Mouse (Mus musculus) heart, postnatal 0 days (tissue): Measurements from ENCODE around the gene Fcrl6. TPM values are rescaled to one million over a fixed set of nuclear protein-coding genes. Genes with fewer than 3 reads are reported as not detected.

Source experiments
- ATAC-seq: fragments of 200-750 bp; cut with Nextera tagmentation; 2 replicates; pipeline ENCODE4 v1.8.0; 2017; ENCODE audit warnings: low read depth, moderate number of reproducible peaks, moderate library complexity; ENCODE audit not compliant: insufficient read depth
- DNase-seq: peaks from one replicate; pipeline ENCODE4 v3.0.0-alpha.2; 2016; ENCODE audit warnings: low spot score
- H3K27ac ChIP-seq: fragments of 300-500 bp; sonication (generic); 2 replicates; pipeline ENCODE4 v1.5.1; 2014; ENCODE audit warnings: low read depth, mild to moderate bottlenecking
- H3K27me3 ChIP-seq: fragments of 300-500 bp; sonication (generic); 2 replicates; pipeline ENCODE4 v1.6.1; 2014; ENCODE audit warnings: low read length, mixed read lengths; ENCODE audit not compliant: control insufficient read depth, insufficient read depth
- H3K36me3 ChIP-seq: fragments of 300-500 bp; sonication (generic); replicated peaks from 2 replicates; pipeline ENCODE4 v1.6.1; 2014; ENCODE audit warnings: low read length, mixed read lengths; ENCODE audit not compliant: control insufficient read depth, insufficient read depth
- H3K4me1 ChIP-seq: fragments of 300-500 bp; sonication (generic); 2 replicates; pipeline ENCODE4 v1.6.1; 2014; ENCODE audit warnings: antibody characterized with exemption; ENCODE audit not compliant: control insufficient read depth, insufficient read depth
- H3K4me2 ChIP-seq: fragments of 300-500 bp; sonication (generic); 2 replicates; pipeline ENCODE4 v1.6.1; 2014; ENCODE audit warnings: low read depth, mild to moderate bottlenecking, low read length, moderate library complexity
- H3K4me3 ChIP-seq: fragments of 300-500 bp; sonication (generic); 2 replicates; pipeline ENCODE4 v1.5.1; 2014; ENCODE audit warnings: low read depth, low read length
- H3K9ac ChIP-seq: fragments of 300-500 bp; sonication (generic); replicated peaks from 2 replicates; pipeline ENCODE4 v1.6.1; 2014; ENCODE audit warnings: low read depth, low read length, mixed read lengths
- H3K9me3 ChIP-seq: fragments of 300-500 bp; sonication (generic); replicated peaks from 2 replicates; pipeline ENCODE4 v1.6.1; 2016; ENCODE audit warnings: low read length; ENCODE audit not compliant: control insufficient read depth
- CTCF ChIP-seq: IDR thresholded peaks from 2 replicates; pipeline ENCODE4 v1.5.1; 2016; ENCODE audit warnings: antibody characterized with exemption, control low read depth, low read depth
- EP300 ChIP-seq: IDR thresholded peaks from 2 replicates; pipeline ENCODE4 v1.6.1; 2016; ENCODE audit warnings: antibody characterized with exemption, low read depth
- WGBS: fragments of 180-500 bp; shearing (Covaris S2); extraction: QIAGEN DNeasy Blood & Tissue Kit; methylation state at CpG from one replicate; pipeline ENCODE4 v1.1.7; 2014; 5-methylcytosine and 5-hydroxymethylcytosine counted together
- polyA plus RNA-seq: library from polyadenylated mRNA; unstranded; fragments of >200 nt; fragmentation: Nextera tagmentation; extraction: Ambion mirVana; gene quantifications from 2 replicates; pipeline ENCODE4 v1.2.1, GENCODE M21; 2015
- total RNA-seq: library from RNA; depleted of rRNA; stranded (reverse); fragments of >200 nt; gene quantifications from 2 replicates; pipeline ENCODE4 v1.2.3, GENCODE M21; 2014; ENCODE audit warnings: low replicate concordance; rRNA removed

The Fcrl6 gene
- total and polyA plus RNA-seq, 2 experiments from 2014 or later: not detected

DNA sequence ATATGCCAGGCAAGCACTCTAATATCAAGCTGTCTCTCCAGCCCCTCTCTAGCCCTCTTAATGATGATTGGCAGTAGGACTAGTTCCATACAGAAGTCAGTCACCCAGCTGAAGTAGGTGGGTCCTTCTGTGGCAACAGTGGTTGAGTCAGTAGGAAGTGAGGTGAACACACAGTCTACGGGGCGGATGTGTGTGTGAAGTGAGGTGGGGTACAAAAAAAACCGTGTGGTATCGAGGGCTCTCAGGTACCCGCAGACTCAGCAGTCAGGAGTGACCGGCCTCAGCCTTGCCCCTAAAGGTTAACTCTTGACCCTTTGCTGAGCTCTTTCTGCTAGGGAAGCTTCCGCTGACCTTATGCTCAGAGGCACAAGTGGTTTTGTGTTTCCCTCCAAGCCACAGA is 53.9 kb downstream of the Fcrl6 start:
- Histone ChIP-seq H3K4me3 (no peak overlapping the region), H3K36me3 (no peaks in the 10 kb centered on the region), H3K9me3 (no peaks in the 10 kb centered on the region), H3K27me3 (0 out of 2 replicates have a peak, but pooled peaks cover 3% of the 10 kb centered on the region), H3K27ac (no peak overlapping the region), H3K4me2 (no peak overlapping the region), H3K4me1 (peaks cover 15% of the 10 kb centered on the region), H3K9ac (no peak overlapping the region)
- TF ChIP-seq EP300 (no peak), CTCF (no peak)
- 56% methylated on average over 7 of the region's 7 CpGs for WGBS
- ATAC-seq: no peak
- DNase-seq: no peak

Other genes starting within 250 kb of the Fcrl6 start
- gene Pigm, start 226.0 kb downstream of the Fcrl6 start, total RNA-seq: 13.8 and 14.8 TPM in 2 replicates
- 2.1 and 2.2 TPM in 2 replicates for gene Pigm, start 226.0 kb downstream of the Fcrl6 start, polyA plus RNA-seq
- 1.9 and 5.8 TPM in 2 replicates for gene Slamf9, start 127.2 kb downstream of the Fcrl6 start, total RNA-seq
- 1.6 and 2.0 TPM in 2 replicates for gene Slamf9, start 127.2 kb downstream of the Fcrl6 start, polyA plus RNA-seq
- 3.2 and 15.5 TPM in 2 replicates for gene Igsf9, start 120.8 kb downstream of the Fcrl6 start, total RNA-seq
- 0.75 and 0.78 TPM in 2 replicates for gene Igsf9, start 120.8 kb downstream of the Fcrl6 start, polyA plus RNA-seq
- 235 and 276 TPM in 2 replicates for gene Tagln2, start 102.5 kb downstream of the Fcrl6 start, total RNA-seq
- gene Tagln2, start 102.5 kb downstream of the Fcrl6 start, polyA plus RNA-seq: 203 and 209 TPM in 2 replicates
- 3.6 and 6.6 TPM in 2 replicates for gene Cfap45, start 81.8 kb downstream of the Fcrl6 start, total RNA-seq
- 2.3 and 2.6 TPM in 2 replicates for gene Cfap45, start 81.8 kb downstream of the Fcrl6 start, polyA plus RNA-seq
- not detected in 2 replicates for gene Vsig8, start 46.6 kb downstream of the Fcrl6 start, total RNA-seq
- gene Vsig8, start 46.6 kb downstream of the Fcrl6 start, polyA plus RNA-seq: 0.12 and 0.19 TPM in 2 replicates
- 0.46 TPM in 1 of 2 replicates, not detected in the other for gene Slamf8, start 12.0 kb downstream of the Fcrl6 start, total RNA-seq
- not detected in 2 replicates for gene Slamf8, start 12.0 kb downstream of the Fcrl6 start, polyA plus RNA-seq
- gene Dusp23, start 30.4 kb upstream of the Fcrl6 start, total RNA-seq: 2.6 and 7.3 TPM in 2 replicates
- 12.3 and 12.6 TPM in 2 replicates for gene Dusp23, start 30.4 kb upstream of the Fcrl6 start, polyA plus RNA-seq
- not detected in 2 replicates for gene Crp, start 95.5 kb upstream of the Fcrl6 start, total RNA-seq
- gene Crp, start 95.5 kb upstream of the Fcrl6 start, polyA plus RNA-seq: not detected in 2 replicates